Mouse (Mus musculus) heart, embryonic 13.5 days (tissue): Measurements from ENCODE around the gene Slc13a4. TPM values are rescaled to one million over a fixed set of nuclear protein-coding genes. Genes with fewer than 3 reads are reported as not detected.
A peak's percentile ranks its signal among the peaks of the same experiment; 100 is the strongest.

ENCODE experiments used
- ATAC-seq: fragments of 200-750 bp; cut with Nextera tagmentation; 2 replicates; pipeline ENCODE4 v1.8.0; 2017; ENCODE audit warnings: moderate TSS enrichment; ENCODE audit not compliant: insufficient number of reproducible peaks, low FRiP score, low TSS enrichment; ENCODE audit errors: extremely low read depth
- H3K27ac ChIP-seq: fragments of 300-500 bp; sonication (generic); replicated peaks from 2 replicates; pipeline ENCODE4 v1.5.1; 2015; ENCODE audit warnings: moderate library complexity, mild to moderate bottlenecking, inconsistent platforms
- H3K27me3 ChIP-seq: fragments of 300-500 bp; sonication (generic); replicated peaks from 2 replicates; pipeline ENCODE4 v1.6.1; 2015; ENCODE audit warnings: mild to moderate bottlenecking, inconsistent platforms
- H3K36me3 ChIP-seq: fragments of 300-500 bp; sonication (generic); 2 replicates; pipeline ENCODE4 v1.6.1; 2015; ENCODE audit warnings: mild to moderate bottlenecking, inconsistent platforms
- H3K4me1 ChIP-seq: fragments of 300-500 bp; sonication (generic); 2 replicates; pipeline ENCODE4 v1.6.1; 2015; ENCODE audit warnings: inconsistent platforms
- H3K4me2 ChIP-seq: fragments of 300-500 bp; sonication (generic); 2 replicates; pipeline ENCODE4 v1.6.1; 2015; ENCODE audit warnings: inconsistent platforms, mild to moderate bottlenecking, moderate library complexity
- H3K4me3 ChIP-seq: fragments of 300-500 bp; sonication (generic); 2 replicates; pipeline ENCODE4 v1.5.1; 2015; ENCODE audit warnings: moderate library complexity, mild to moderate bottlenecking, inconsistent platforms
- H3K9ac ChIP-seq: fragments of 300-500 bp; sonication (generic); 2 replicates; pipeline ENCODE4 v1.6.1; 2015; ENCODE audit warnings: inconsistent platforms, mild to moderate bottlenecking, moderate library complexity
- H3K9me3 ChIP-seq: fragments of 300-500 bp; sonication (generic); 2 replicates; pipeline ENCODE4 v1.6.1; 2016; ENCODE audit warnings: inconsistent platforms
- whole genome bisulfite sequencing: fragments of 180-500 bp; shearing (Covaris S2); methylation state at CpG from one replicate; pipeline ENCODE4 v1.1.7; 2015; ENCODE audit warnings: mixed read lengths; 5-methylcytosine and 5-hydroxymethylcytosine counted together
- polyA plus RNA-seq: library from polyadenylated mRNA; unstranded; fragments of >200 nt; fragmentation: Nextera tagmentation; extraction: Ambion mirVana; gene quantifications from 2 replicates; pipeline ENCODE4 v1.2.1, GENCODE M21; 2015

The Slc13a4 gene
- polyA plus RNA-seq, 1 experiment from 2014 or later: 1.3 TPM

- no peak for ATAC-seq
- WGBS: 91% methylated on average over 7 of the region's 7 CpGs
- no peak overlapping the region for H3K27ac ChIP-seq
- no peak overlapping the region for H3K4me3 ChIP-seq
- H3K4me1 ChIP-seq: peaks cover 28% of the 10 kb centered on the region
- H3K9me3 ChIP-seq: no peaks in the 10 kb centered on the region
- H3K4me2 ChIP-seq: no peak overlapping the region
- H3K9ac ChIP-seq: no peak overlapping the region
- H3K36me3 ChIP-seq: no peaks in the 10 kb centered on the region
- no peaks in the 10 kb centered on the region for H3K27me3 ChIP-seq
Observed at GRCm38 (mm10) chr6:35302581-35302980, 5.3 kb downstream of the Slc13a4 start.

- Histone ChIP-seq H3K27ac (peak overlapping the region; percentile 90), H3K36me3 (no peaks in the 10 kb centered on the region), H3K9ac (peak overlapping the region; percentile 11; the same call in 1 of the 2 replicates), H3K4me1 (peaks cover 31% of the 10 kb centered on the region), H3K4me2 (peak overlapping the region; percentile 29), H3K27me3 (no peaks in the 10 kb centered on the region), H3K4me3 (no peak overlapping the region), H3K9me3 (no peaks in the 10 kb centered on the region)
- ATAC-seq: 0 out of 2 replicates have a peak, but pooled peaks have one; percentile 7
- WGBS: 14% methylated on average over 6 of the region's 6 CpGs
Observed at GRCm38 (mm10) chr6:35298323-35298722, 9.6 kb downstream of the Slc13a4 start.

GRCm38 (mm10) chr6:35297516-35298227 lies 10.3 kb downstream of the Slc13a4 start:
- Histone ChIP-seq H3K4me2 (peak overlapping the region; percentile 29), H3K27me3 (no peaks in the 10 kb centered on the region), H3K27ac (peak overlapping the region; percentile 90), H3K4me1 (peaks cover 31% of the 10 kb centered on the region), H3K9me3 (no peaks in the 10 kb centered on the region), H3K4me3 (no peak overlapping the region), H3K36me3 (no peaks in the 10 kb centered on the region), H3K9ac (peak overlapping the region; percentile 11; the same call in 1 of the 2 replicates)
- no peak for ATAC-seq
- WGBS: 83% methylated on average over 7 of the region's 7 CpGs

GRCm38 (mm10) chr6:35297001-35297400 lies 10.9 kb downstream of the Slc13a4 start:
- ATAC-seq: no peak
- no peaks in the 10 kb centered on the region for H3K9me3 ChIP-seq
- peak overlapping the region; percentile 37; the same call in 1 of the 2 replicates for H3K9ac ChIP-seq
- H3K27me3 ChIP-seq: no peaks in the 10 kb centered on the region
- peaks cover 37% of the 10 kb centered on the region for H3K4me1 ChIP-seq
- no peak overlapping the region for H3K4me2 ChIP-seq
- no peak overlapping the region for H3K4me3 ChIP-seq
- 54% methylated on average over 2 of the region's 2 CpGs for WGBS
- H3K27ac ChIP-seq: peak overlapping the region; percentile 90
- H3K36me3 ChIP-seq: no peaks in the 10 kb centered on the region

- H3K9ac ChIP-seq: no peak overlapping the region
- H3K4me1 ChIP-seq: peaks cover 39% of the 10 kb centered on the region
- H3K27ac ChIP-seq: no peak overlapping the region
- no peaks in the 10 kb centered on the region for H3K36me3 ChIP-seq
- H3K4me2 ChIP-seq: no peak overlapping the region
- no peaks in the 10 kb centered on the region for H3K27me3 ChIP-seq
- no peak for ATAC-seq
- 72% methylated on average over 2 of the region's 2 CpGs for WGBS
- H3K4me3 ChIP-seq: no peak overlapping the region
- H3K9me3 ChIP-seq: no peaks in the 10 kb centered on the region
Observed at GRCm38 (mm10) chr6:35294964-35295363, 13.0 kb downstream of the Slc13a4 start.

- no peaks in the 10 kb centered on the region for H3K9me3 ChIP-seq
- no peak overlapping the region for H3K9ac ChIP-seq
- no peaks in the 10 kb centered on the region for H3K36me3 ChIP-seq
- WGBS: 84% methylated on average over 8 of the region's 8 CpGs
- H3K27me3 ChIP-seq: no peaks in the 10 kb centered on the region
- H3K4me2 ChIP-seq: no peak overlapping the region
- no peak overlapping the region for H3K27ac ChIP-seq
- ATAC-seq: no peak
- H3K4me3 ChIP-seq: no peak overlapping the region
- H3K4me1 ChIP-seq: peaks cover 31% of the 10 kb centered on the region
Observed at GRCm38 (mm10) chr6:35289676-35290075, 18.3 kb downstream of the Slc13a4 start.

- Histone ChIP-seq H3K4me2 (peak overlapping the region; percentile 51), H3K27ac (peak overlapping the region; percentile 75)
Observed at GRCm38 (mm10) chr6:35288920-35289319, 19.0 kb downstream of the Slc13a4 start.

GRCm38 (mm10) chr6:35288114-35288761 lies 19.7 kb downstream of the Slc13a4 start:
- Histone ChIP-seq H3K36me3 (no peaks in the 10 kb centered on the region), H3K9ac (0 out of 2 replicates have a peak overlapping the region, but pooled peaks have one; percentile 47), H3K27ac (peak overlapping the region; percentile 75), H3K4me2 (peak overlapping the region; percentile 51), H3K27me3 (no peaks in the 10 kb centered on the region), H3K9me3 (no peaks in the 10 kb centered on the region), H3K4me3 (no peak overlapping the region), H3K4me1 (peaks cover 31% of the 10 kb centered on the region)
- ATAC-seq: peak; percentile 31; the same call in 1 of the 2 replicates
- 35% methylated on average over 11 of the region's 11 CpGs for WGBS

More at GRCm38 (mm10) chr6:35288920-35289319, 19.0 kb downstream of the Slc13a4 start:
- Histone ChIP-seq H3K4me3 (no peak overlapping the region), H3K36me3 (no peaks in the 10 kb centered on the region), H3K27me3 (no peaks in the 10 kb centered on the region), H3K9me3 (no peaks in the 10 kb centered on the region), H3K9ac (no peak overlapping the region), H3K4me1 (peaks cover 31% of the 10 kb centered on the region)
- ATAC-seq: no peak
- 48% methylated on average over 7 of the region's 7 CpGs for WGBS

- Histone ChIP-seq H3K4me1 (peaks cover 8% of the 10 kb centered on the region), H3K36me3 (no peaks in the 10 kb centered on the region), H3K27ac (no peak overlapping the region), H3K9me3 (no peaks in the 10 kb centered on the region), H3K4me2 (no peak overlapping the region), H3K27me3 (no peaks in the 10 kb centered on the region), H3K4me3 (no peak overlapping the region), H3K9ac (no peak overlapping the region)
- ATAC-seq: no peak
- WGBS: 77% methylated on average over 10 of the region's 10 CpGs
Observed at GRCm38 (mm10) chr6:35279306-35279705, 28.6 kb downstream of the Slc13a4 start.

- H3K9me3 ChIP-seq: no peaks in the 10 kb centered on the region
- no peak; the same call in 1 of the 2 replicates for ATAC-seq
- no peaks in the 10 kb centered on the region for H3K36me3 ChIP-seq
- no peak overlapping the region for H3K4me3 ChIP-seq
- H3K4me2 ChIP-seq: peak overlapping the region; percentile 33
- no peaks in the 10 kb centered on the region for H3K27me3 ChIP-seq
- H3K4me1 ChIP-seq: peaks cover 8% of the 10 kb centered on the region
- 42% methylated on average over 10 of the region's 10 CpGs for WGBS
- H3K27ac ChIP-seq: peak overlapping the region; percentile 25
- H3K9ac ChIP-seq: peak overlapping the region; percentile 33; the same call in 1 of the 2 replicates
Observed at GRCm38 (mm10) chr6:35277903-35278587, 29.9 kb downstream of the Slc13a4 start.

GRCm38 (mm10) chr6:35273391-35274082 lies 34.4 kb downstream of the Slc13a4 start:
- Histone ChIP-seq H3K36me3 (no peaks in the 10 kb centered on the region), H3K27me3 (no peaks in the 10 kb centered on the region), H3K9ac (no peak overlapping the region), H3K4me1 (peaks cover 14% of the 10 kb centered on the region), H3K4me3 (no peak overlapping the region), H3K4me2 (no peak overlapping the region), H3K27ac (no peak overlapping the region), H3K9me3 (no peaks in the 10 kb centered on the region)
- no peak for ATAC-seq
- WGBS: 62% methylated on average over 11 of the region's 11 CpGs
